Mouse (Mus musculus) midbrain, postnatal 0 days (tissue): Measurements from ENCODE around the gene Bmper. TPM values are rescaled to one million over a fixed set of nuclear protein-coding genes. Genes with fewer than 3 reads are reported as not detected.

ENCODE experiments used
- ATAC-seq: fragments of 200-750 bp; cut with Nextera tagmentation; 2 replicates; pipeline ENCODE4 v1.8.0; 2017; ENCODE audit warnings: moderate number of reproducible peaks, mild to moderate bottlenecking, moderate TSS enrichment, moderate library complexity; ENCODE audit not compliant: low FRiP score
- DNase-seq: peaks from one replicate; pipeline ENCODE4 v3.0.0-alpha.2; 2015; ENCODE audit warnings: low spot score
- H3K27ac ChIP-seq: fragments of 300-500 bp; sonication (generic); 2 replicates; pipeline ENCODE4 v1.5.1; 2014; ENCODE audit warnings: low read depth, mild to moderate bottlenecking, low read length, mixed read lengths
- H3K27me3 ChIP-seq: fragments of 300-500 bp; sonication (generic); 2 replicates; pipeline ENCODE4 v1.6.1; 2014; ENCODE audit warnings: low read length, control low read depth, mixed read lengths; ENCODE audit not compliant: insufficient read depth
- H3K36me3 ChIP-seq: fragments of 300-500 bp; sonication (generic); 2 replicates; pipeline ENCODE4 v1.6.1; 2014; ENCODE audit warnings: low read length, control low read depth, mixed read lengths; ENCODE audit not compliant: insufficient read depth
- H3K4me1 ChIP-seq: fragments of 300-500 bp; sonication (generic); 2 replicates; pipeline ENCODE4 v1.6.1; 2014; ENCODE audit warnings: mild to moderate bottlenecking, control low read depth, antibody characterized with exemption, low read length, mixed read lengths; ENCODE audit not compliant: insufficient read depth
- H3K4me2 ChIP-seq: fragments of 300-500 bp; sonication (generic); 2 replicates; pipeline ENCODE4 v1.6.1; 2014; ENCODE audit warnings: low read depth, mild to moderate bottlenecking, low read length, mixed read lengths; ENCODE audit not compliant: poor library complexity, severe bottlenecking
- H3K4me3 ChIP-seq: fragments of 300-500 bp; sonication (generic); 2 replicates; pipeline ENCODE4 v1.5.1; 2014; ENCODE audit warnings: low read depth, mild to moderate bottlenecking, low read length, moderate library complexity
- H3K9ac ChIP-seq: fragments of 300-500 bp; sonication (generic); replicated peaks from 2 replicates; pipeline ENCODE4 v1.6.1; 2014; ENCODE audit warnings: mild to moderate bottlenecking, low read length, moderate library complexity, mixed read lengths; ENCODE audit not compliant: poor library complexity, severe bottlenecking
- H3K9me3 ChIP-seq: fragments of 300-500 bp; sonication (generic); 2 replicates; pipeline ENCODE4 v1.6.1; 2016; ENCODE audit warnings: low read length, control low read depth
- CTCF ChIP-seq: IDR thresholded peaks from 2 replicates; pipeline ENCODE4 v1.5.1; 2016; ENCODE audit warnings: antibody characterized with exemption, mild to moderate bottlenecking
- WGBS: fragments of 180-500 bp; shearing (Covaris S2); extraction: QIAGEN DNeasy Blood & Tissue Kit; methylation state at CpG from one replicate; pipeline ENCODE4 v1.1.7; 2014; 5-methylcytosine and 5-hydroxymethylcytosine counted together
- polyA plus RNA-seq: library from polyadenylated mRNA; unstranded; fragments of >200 nt; fragmentation: Nextera tagmentation; extraction: Ambion mirVana; gene quantifications from 2 replicates; pipeline ENCODE4 v1.2.1, GENCODE M21; 2015
- total RNA-seq: library from RNA; depleted of rRNA; stranded (reverse); fragments of >200 nt; gene quantifications from 2 replicates; pipeline ENCODE4 v1.2.3, GENCODE M21; 2014

Gene Bmper
- total and polyA plus RNA-seq, 2 experiments from 2014 or later = 6.3 to 9.2 TPM

DNA sequence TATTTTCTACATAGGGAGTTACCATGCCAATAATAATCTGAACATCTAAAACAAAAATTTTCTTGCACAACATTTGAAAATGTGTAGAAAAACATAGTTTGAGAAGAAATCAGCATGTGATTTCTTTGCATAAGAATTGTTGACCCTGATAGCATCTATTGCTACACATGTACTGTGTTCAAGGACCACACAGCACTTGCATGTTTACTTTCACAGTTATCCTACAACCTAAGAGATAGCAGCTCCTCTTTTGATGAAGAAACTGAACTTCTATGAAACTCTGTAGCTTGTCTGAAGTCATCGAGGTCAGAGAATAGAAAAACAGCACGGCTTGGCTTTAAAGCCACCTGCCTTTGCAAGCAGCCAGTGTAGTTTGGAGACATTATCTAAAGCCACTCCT, 85.0 kb downstream of the Bmper start:
- ATAC-seq = no peak
- DNase-seq = no peak
- Histone ChIP-seq H3K4me1 (no peaks in the 10 kb centered on the region), H3K27ac (no peak overlapping the region), H3K36me3 (no peaks in the 10 kb centered on the region), H3K4me2 (no peak overlapping the region), H3K27me3 (no peaks in the 10 kb centered on the region), H3K9me3 (no peaks in the 10 kb centered on the region), H3K4me3 (no peak overlapping the region), H3K9ac (no peak overlapping the region)
- 99% methylated on average over 2 of the region's 2 CpGs for WGBS
- TF ChIP-seq CTCF = no peak

DNA sequence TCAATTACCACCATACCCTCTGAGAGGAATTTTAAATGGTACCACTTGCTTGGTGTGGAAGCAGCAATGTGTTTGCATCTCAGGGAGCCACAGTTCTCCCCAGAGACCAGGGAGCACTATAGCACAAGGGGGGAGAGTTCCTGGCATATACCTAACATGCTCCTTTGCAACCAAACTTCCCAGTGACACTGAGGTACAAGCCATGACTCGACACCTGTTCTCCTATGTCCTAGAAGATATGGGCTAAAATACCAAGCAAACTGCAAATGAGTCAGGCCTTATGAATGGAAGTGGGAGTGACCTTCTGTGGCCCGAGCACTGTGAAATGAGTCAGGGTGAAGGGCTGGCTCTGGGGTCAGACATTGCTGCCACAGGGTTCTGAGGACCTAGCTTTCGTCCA, 88.1 kb downstream of the Bmper start:
- no peaks in the 10 kb centered on the region for H3K36me3 ChIP-seq
- no peaks in the 10 kb centered on the region for H3K9me3 ChIP-seq
- DNase-seq (no peak), ATAC-seq (no peak)
- no peaks in the 10 kb centered on the region for H3K4me1 ChIP-seq
- no peaks in the 10 kb centered on the region for H3K27me3 ChIP-seq
- H3K27ac ChIP-seq = no peak overlapping the region
- WGBS = 88% methylated on average over 3 of the region's 3 CpGs
- H3K4me3 ChIP-seq = no peak overlapping the region
- TF ChIP-seq CTCF = no peak
- no peak overlapping the region for H3K4me2 ChIP-seq
- H3K9ac ChIP-seq = no peak overlapping the region

- no peak for DNase-seq
- no peaks in the 10 kb centered on the region for H3K36me3 ChIP-seq
- no peaks in the 10 kb centered on the region for H3K9me3 ChIP-seq
- H3K4me1 ChIP-seq = no peaks in the 10 kb centered on the region
- H3K4me3 ChIP-seq = no peak overlapping the region
- H3K27me3 ChIP-seq = no peaks in the 10 kb centered on the region
- no peak overlapping the region for H3K9ac ChIP-seq
- H3K4me2 ChIP-seq = no peak overlapping the region
- no peak overlapping the region for H3K27ac ChIP-seq
- TF ChIP-seq CTCF = no peak
- ATAC-seq = no peak
Measured at GRCm38 (mm10) chr9:23311956-23312355, 89.1 kb downstream of the Bmper start.

GRCm38 (mm10) chr9:23312877-23313276, 90.0 kb downstream of the Bmper start:
- H3K9ac ChIP-seq = no peak overlapping the region
- H3K27ac ChIP-seq = no peak overlapping the region
- no peaks in the 10 kb centered on the region for H3K9me3 ChIP-seq
- H3K4me1 ChIP-seq = no peaks in the 10 kb centered on the region
- no peak for TF ChIP-seq CTCF
- no peak overlapping the region for H3K4me3 ChIP-seq
- ATAC-seq (no peak), DNase-seq (no peak)
- H3K4me2 ChIP-seq = no peak overlapping the region
- WGBS = 81% methylated on average over 2 of the region's 2 CpGs
- H3K27me3 ChIP-seq = no peaks in the 10 kb centered on the region
- no peaks in the 10 kb centered on the region for H3K36me3 ChIP-seq

DNA sequence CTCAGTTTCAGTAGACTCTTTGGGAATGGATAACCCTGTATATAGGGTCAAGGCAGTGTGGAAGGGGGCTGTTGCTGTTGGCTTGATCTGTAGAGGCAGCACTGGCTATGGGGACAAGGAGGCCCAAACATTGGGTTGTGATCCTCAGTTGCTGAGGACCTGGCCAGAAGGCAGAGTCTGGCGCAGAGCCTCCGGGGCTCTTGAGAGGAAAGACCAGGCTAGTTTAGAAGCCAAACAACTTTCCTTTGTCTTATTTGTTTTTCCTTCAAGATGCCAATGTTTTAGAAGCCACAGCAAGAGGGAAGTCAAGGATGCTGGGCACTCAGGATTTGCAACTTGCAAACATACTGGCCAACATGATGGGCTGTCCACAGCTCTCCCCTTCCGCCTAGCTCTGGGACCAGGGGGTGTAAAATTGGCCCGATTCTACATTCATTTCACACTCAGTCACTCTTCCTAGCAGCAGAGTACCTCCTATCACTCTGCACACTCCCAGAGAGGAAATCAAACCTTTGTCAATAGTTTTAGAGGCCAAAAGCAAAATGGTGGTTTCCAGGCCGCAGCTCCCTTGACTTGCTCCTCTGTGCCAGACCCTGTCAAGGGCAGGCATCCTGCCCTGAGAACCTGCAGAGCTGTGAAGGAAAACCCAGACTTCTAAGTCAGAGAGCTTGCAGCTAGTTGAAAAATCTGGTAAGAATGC, 92.9 kb downstream of the Bmper start:
- TF ChIP-seq CTCF = no peak
- H3K36me3 ChIP-seq = no peaks in the 10 kb centered on the region
- H3K9me3 ChIP-seq = no peaks in the 10 kb centered on the region
- H3K4me3 ChIP-seq = no peak overlapping the region
- no peak overlapping the region for H3K9ac ChIP-seq
- DNase-seq = no peak
- 96% methylated on average over 5 of the region's 5 CpGs for WGBS
- no peak overlapping the region for H3K27ac ChIP-seq
- H3K4me1 ChIP-seq = no peaks in the 10 kb centered on the region
- no peaks in the 10 kb centered on the region for H3K27me3 ChIP-seq
- no peak overlapping the region for H3K4me2 ChIP-seq
- ATAC-seq = no peak

GRCm38 (mm10) chr9:23327830-23328229, 105.0 kb downstream of the Bmper start:
- WGBS = 82% methylated on average over 3 of the region's 3 CpGs
- no peaks in the 10 kb centered on the region for H3K36me3 ChIP-seq

More at GRCm38 (mm10) chr9:23327830-23328229, 105.0 kb downstream of the Bmper start:
- Histone ChIP-seq H3K4me3 (no peak overlapping the region), H3K9ac (no peak overlapping the region), H3K4me2 (no peak overlapping the region), H3K9me3 (no peaks in the 10 kb centered on the region), H3K27me3 (no peaks in the 10 kb centered on the region), H3K27ac (no peak overlapping the region), H3K4me1 (no peaks in the 10 kb centered on the region)
- ATAC-seq (no peak), DNase-seq (no peak)
- no peak for TF ChIP-seq CTCF
